Mouse (Mus musculus) lung, embryonic 16.5 days (tissue): ENCODE measurements at regions not wholly inside any gene's neighbourhood (a gene's known extent, or its start where the extent isn't known, plus 50 kb on each side); places are given as distances from the start of the nearest gene placed in this dataset. TPM values are rescaled to one million over a fixed set of nuclear protein-coding genes. Genes with fewer than 3 reads are reported as not detected.

Source experiments
- ATAC-seq: fragments of 200-750 bp; cut with Nextera tagmentation; 2 replicates; pipeline ENCODE4 v1.8.0; 2017; ENCODE audit warnings: low read depth, mild to moderate bottlenecking, moderate library complexity
- H3K27ac ChIP-seq: fragments of 300-500 bp; sonication (generic); 2 replicates; pipeline ENCODE4 v1.5.1; 2014; ENCODE audit warnings: mild to moderate bottlenecking, control low read depth, low read length
- H3K27me3 ChIP-seq: fragments of 300-500 bp; sonication (generic); 2 replicates; pipeline ENCODE4 v1.6.1; 2014; ENCODE audit warnings: low read depth, low read length, mixed read lengths; ENCODE audit not compliant: control insufficient read depth, insufficient read depth
- H3K36me3 ChIP-seq: fragments of 300-500 bp; sonication (generic); 2 replicates; pipeline ENCODE4 v1.6.1; 2014; ENCODE audit warnings: low read length; ENCODE audit not compliant: control insufficient read depth, insufficient read depth
- H3K4me1 ChIP-seq: fragments of 300-500 bp; sonication (generic); replicated peaks from 2 replicates; pipeline ENCODE4 v1.6.1; 2014; ENCODE audit warnings: low read length, mixed read lengths; ENCODE audit not compliant: control insufficient read depth, insufficient read depth
- H3K4me2 ChIP-seq: fragments of 300-500 bp; sonication (generic); 2 replicates; pipeline ENCODE4 v1.6.1; 2014; ENCODE audit warnings: low read depth, low read length, control low read depth
- H3K4me3 ChIP-seq: fragments of 300-500 bp; sonication (generic); 2 replicates; pipeline ENCODE4 v1.5.1; 2014; ENCODE audit warnings: mild to moderate bottlenecking, low read length, control low read depth
- H3K9ac ChIP-seq: fragments of 300-500 bp; sonication (generic); 2 replicates; pipeline ENCODE4 v1.6.1; 2014; ENCODE audit warnings: low read length, control low read depth
- H3K9me3 ChIP-seq: fragments of 300-500 bp; sonication (generic); 2 replicates; pipeline ENCODE4 v1.6.1; 2016; ENCODE audit warnings: low read length; ENCODE audit not compliant: control insufficient read depth
- WGBS: fragments of 180-500 bp; shearing (Covaris S2); extraction: QIAGEN DNeasy Blood & Tissue Kit; methylation state at CpG from one replicate; pipeline ENCODE4 v1.1.7; 2014; 5-methylcytosine and 5-hydroxymethylcytosine counted together
- microRNA-seq: library from miRNA; unstranded; fragments of <30 nt; microRNA quantifications from one replicate; pipeline ENCODE4, GENCODE M21; 2016

DNA sequence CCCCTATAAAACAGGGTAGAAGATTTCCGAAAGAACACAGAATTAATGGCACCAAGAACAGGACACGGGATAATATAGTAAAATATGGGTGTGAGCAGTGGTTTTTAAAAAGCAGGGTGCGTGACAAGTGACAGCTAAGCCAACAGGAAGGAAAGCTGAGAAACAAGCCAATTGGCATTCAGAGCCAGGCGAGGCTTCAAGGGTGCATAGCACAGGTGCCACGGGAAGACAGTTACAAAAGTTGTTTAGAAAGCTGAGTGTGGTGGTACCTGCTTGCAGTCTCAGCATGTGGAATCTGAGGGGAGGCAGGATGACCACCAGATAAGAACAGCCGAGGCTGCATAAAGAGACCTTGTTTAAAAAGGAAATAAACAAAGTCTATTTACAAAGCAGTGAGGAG is 270.7 kb downstream of the Gm19410 start:
- H3K9ac ChIP-seq = no peak overlapping the region
- no peaks in the 10 kb centered on the region for H3K36me3 ChIP-seq
- 31% methylated on average over 6 of the region's 6 CpGs for WGBS
- H3K9me3 ChIP-seq = 0 out of 2 replicates have a peak, but pooled peaks cover 3% of the 10 kb centered on the region
- no peak overlapping the region for H3K4me3 ChIP-seq
- ATAC-seq = no peak
- 0 out of 2 replicates have a peak, but pooled peaks cover 3% of the 10 kb centered on the region for H3K4me1 ChIP-seq
- no peak overlapping the region for H3K27ac ChIP-seq
- H3K4me2 ChIP-seq = no peak overlapping the region
- H3K27me3 ChIP-seq = no peaks in the 10 kb centered on the region

DNA sequence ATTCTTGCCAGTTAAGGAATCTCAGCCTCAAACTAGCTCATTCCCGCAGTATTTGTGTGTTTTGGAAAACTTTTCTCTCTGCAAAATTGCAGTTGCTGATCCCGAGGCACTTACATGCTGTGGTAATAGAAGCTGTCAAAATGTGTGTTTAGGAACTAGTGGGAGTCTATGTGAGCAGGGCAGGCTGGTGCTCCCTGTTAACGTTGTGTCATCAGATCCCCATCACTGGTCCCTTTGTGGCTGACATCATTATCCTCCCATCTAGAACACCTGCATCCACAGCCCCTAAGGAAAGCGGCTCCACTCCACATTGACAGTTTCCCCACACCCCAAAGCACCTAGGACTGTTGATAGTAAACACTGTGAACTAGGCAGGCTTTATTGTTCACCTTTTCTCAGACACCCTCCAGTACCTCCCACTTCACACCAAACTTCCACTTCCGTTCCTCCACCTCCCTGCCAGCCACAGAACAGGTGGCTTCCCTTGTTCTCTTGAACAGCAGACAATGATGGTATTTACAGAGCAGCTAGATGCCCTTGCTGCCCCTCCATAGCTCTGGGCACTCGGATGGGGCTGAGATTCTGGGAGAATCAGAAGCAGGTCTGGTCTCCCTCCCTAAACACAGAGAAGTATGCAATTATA is 275.8 kb downstream of the Gm19410 start:
- Histone ChIP-seq H3K4me3 (no peak overlapping the region), H3K4me2 (no peak overlapping the region), H3K27ac (no peak overlapping the region), H3K27me3 (no peaks in the 10 kb centered on the region), H3K9ac (no peak overlapping the region), H3K4me1 (0 out of 2 replicates have a peak, but pooled peaks cover 1% of the 10 kb centered on the region), H3K9me3 (0 out of 2 replicates have a peak, but pooled peaks cover 3% of the 10 kb centered on the region), H3K36me3 (no peaks in the 10 kb centered on the region)
- 58% methylated on average over 6 of the region's 6 CpGs for WGBS
- ATAC-seq = no peak

- no peak overlapping the region for H3K9ac ChIP-seq
- 77% methylated on average over 4 of the region's 4 CpGs for WGBS
- no peaks in the 10 kb centered on the region for H3K36me3 ChIP-seq
- no peak overlapping the region for H3K4me3 ChIP-seq
- no peak for ATAC-seq
- no peaks in the 10 kb centered on the region for H3K4me1 ChIP-seq
- H3K27ac ChIP-seq = no peak overlapping the region
- H3K4me2 ChIP-seq = no peak overlapping the region
- H3K27me3 ChIP-seq = no peaks in the 10 kb centered on the region
- H3K9me3 ChIP-seq = 0 out of 2 replicates have a peak, but pooled peaks cover 3% of the 10 kb centered on the region
Observed at GRCm38 (mm10) chr8:36042594-36042993, 277.0 kb downstream of the Gm19410 start.

Small RNA genes in the stretch of these regions (microRNA-seq; reads per million reads assigned to microRNA genes)
- gene Gm22030 = not detected
